Mouse (Mus musculus) kidney, adult 11 months (tissue): Measurements from ENCODE around the gene Glod5.
"Not testable (repeated sequence)": the region's sequence is repeated elsewhere in the genome, so short reads cannot be mapped to it uniquely, and the experiment has no call there.

Experiments used
- DNase-seq: peaks from one replicate; pipeline ENCODE4 v3.0.0; 2022

Gene Glod5

GRCm38 (mm10) chrX:8018286-8018685 is at the start of gene Glod5:
TSS of gene Glod5 (minus strand) at chrX:8018492.
- DNase-seq, result peak; percentile 72

- DNase-seq, result not testable (repeated sequence)
Measured at GRCm38 (mm10) chrX:8051044-8051781, 32.9 kb upstream of the Glod5 start.

- DNase-seq, result no peak
Measured at GRCm38 (mm10) chrX:8033009-8033408, 14.7 kb upstream of the Glod5 start.

GRCm38 (mm10) chrX:8026811-8027210 is 8.5 kb upstream of the Glod5 start:
- DNase-seq, result no peak

GRCm38 (mm10) chrX:8024795-8025194 is 6.5 kb upstream of the Glod5 start:
- DNase-seq, result no peak

- no peak for DNase-seq
Measured at GRCm38 (mm10) chrX:8020111-8020778, 2.0 kb upstream of the Glod5 start.

- DNase-seq, result no peak
Measured at GRCm38 (mm10) chrX:8017142-8017541, 1.1 kb downstream of the Glod5 start.

GRCm38 (mm10) chrX:8015675-8016074 is 2.6 kb downstream of the Glod5 start:
- DNase-seq, result not testable (repeated sequence)

GRCm38 (mm10) chrX:8013569-8014314 is 4.5 kb downstream of the Glod5 start:
- no peak for DNase-seq

- DNase-seq, result no peak
Measured at GRCm38 (mm10) chrX:8013157-8013556, 5.1 kb downstream of the Glod5 start.

- DNase-seq, result not testable (repeated sequence)
Measured at GRCm38 (mm10) chrX:8009356-8009755, 8.9 kb downstream of the Glod5 start.

GRCm38 (mm10) chrX:8008543-8008942 is 9.7 kb downstream of the Glod5 start:
- DNase-seq, result no peak

GRCm38 (mm10) chrX:8002971-8003370 is 15.3 kb downstream of the Glod5 start:
- no peak for DNase-seq

- no peak for DNase-seq
Measured at GRCm38 (mm10) chrX:8002001-8002400, 16.3 kb downstream of the Glod5 start.

- no peak for DNase-seq
Measured at GRCm38 (mm10) chrX:8000546-8001192, 17.6 kb downstream of the Glod5 start.

GRCm38 (mm10) chrX:7993068-7993735 is 25.1 kb downstream of the Glod5 start:
- DNase-seq, result peak; percentile 24

- peak; percentile 64 for DNase-seq
Measured at GRCm38 (mm10) chrX:7992379-7993067, 25.8 kb downstream of the Glod5 start.

GRCm38 (mm10) chrX:7981368-7981767 is 36.9 kb downstream of the Glod5 start:
- DNase-seq, result peak; percentile 40

GRCm38 (mm10) chrX:7977892-7978291 is 40.4 kb downstream of the Glod5 start, which contains the start of gene Gata1:
TSS of gene Gata1 (minus strand) at chrX:7978071.
- no peak for DNase-seq

- no peak for DNase-seq
Measured at GRCm38 (mm10) chrX:7971292-7971691, 47.0 kb downstream of the Glod5 start.

- no peak for DNase-seq
Measured at GRCm38 (mm10) chrX:7968899-7969298, 49.4 kb downstream of the Glod5 start.

GRCm38 (mm10) chrX:7968226-7968625 is 50.1 kb downstream of the Glod5 start:
- no peak for DNase-seq
